In genomic region chr1:176930981-176931500, GRCm38 (mm10) we compare ENCODE assay signal across 14 mouse cellular contexts.
"Had no signal": no experiment of that assay in that cellular context is flagged by ENCODE, and none has a peak within 500 bp of the region (broad histone marks: within the 10 kb centered on the region; RNA-seq: fewer than 3 reads in every experiment).

No protein-coding gene starts in this region.

- H3K9ac ChIP-seq: limb, embryonic 12.5 days; liver, embryonic 13.5 days; liver, postnatal 0 days; lung, embryonic 15.5 days; midbrain, embryonic 12.5 days; neural tube, embryonic 13.5 days; stomach, embryonic 15.5 days had no signal

- DNase-seq: kidney, postnatal 25 days; liver; liver, embryonic 13.5 days; liver, postnatal 0 days; lung, postnatal 14 days; right cerebral cortex, postnatal 14 days; thymus, adult 2 months; thymus, postnatal 25 days had no signal

- H3K27me3 ChIP-seq: limb, embryonic 12.5 days; liver, embryonic 13.5 days; lung, embryonic 15.5 days; neural tube, embryonic 13.5 days; stomach, embryonic 15.5 days had no signal

- H3K4me3 ChIP-seq: limb, embryonic 12.5 days; liver, embryonic 13.5 days; lung, embryonic 15.5 days; midbrain, embryonic 12.5 days; neural tube, embryonic 13.5 days; stomach, embryonic 15.5 days had no signal

- ATAC-seq: liver, postnatal 0 days; midbrain, embryonic 16.5 days had no signal

- H3K4me2 ChIP-seq: limb, embryonic 12.5 days; liver, embryonic 13.5 days; lung, embryonic 15.5 days; midbrain, embryonic 12.5 days; neural tube, embryonic 13.5 days; stomach, embryonic 15.5 days had no signal

- H3K27ac ChIP-seq: limb, embryonic 12.5 days; liver, embryonic 13.5 days; lung, embryonic 15.5 days; midbrain, embryonic 12.5 days; neural tube, embryonic 13.5 days; stomach, embryonic 15.5 days had no signal

- H3K9me3 ChIP-seq: limb, embryonic 12.5 days; liver, embryonic 13.5 days; lung, embryonic 15.5 days; midbrain, embryonic 12.5 days; neural tube, embryonic 13.5 days; stomach, embryonic 15.5 days had no signal

- H3K36me3 ChIP-seq: limb, embryonic 12.5 days; liver, embryonic 13.5 days; lung, embryonic 15.5 days; midbrain, embryonic 12.5 days; neural tube, embryonic 13.5 days; stomach, embryonic 15.5 days had no signal

- H3K4me1 ChIP-seq: liver, embryonic 13.5 days; stomach, embryonic 15.5 days had no signal
